Mouse (Mus musculus): ENCODE data around the gene Dip2c.

GRCm38 (mm10) chr13:9713462-9714134, 437.3 kb downstream of the Dip2c start:
- TF ChIP-seq CTCF (IDR thresholded peaks at IDR 0.05; ENCODE audit: low read depth), result no peak
- no peak for TF ChIP-seq EP300 (optimal IDR thresholded peaks at IDR 0.05)
